Mouse (Mus musculus): ENCODE results near the gene Gh.

The Gh gene

GRCm38 (mm10) chr11:106308162-106308561, 6.5 kb upstream of the Gh start:
- no peak for DNase-seq (ENCODE audit: low spot score in 2 of 2)

- DNase-seq (ENCODE audit: low spot score in 2 of 2), result no peak
Measured at GRCm38 (mm10) chr11:106307432-106307831, 5.8 kb upstream of the Gh start.

- DNase-seq (ENCODE audit: low spot score in 2 of 2), result no peak
Measured at GRCm38 (mm10) chr11:106306758-106307157, 5.1 kb upstream of the Gh start.

GRCm38 (mm10) chr11:106306065-106306385, 4.4 kb upstream of the Gh start:
- DNase-seq (ENCODE audit: low spot score in 2 of 2), result no peak

- DNase-seq (ENCODE audit: low spot score in 2 of 2), result no peak
Measured at GRCm38 (mm10) chr11:106305348-106306064, 3.8 kb upstream of the Gh start.

GRCm38 (mm10) chr11:106302634-106303033, 969 bp upstream of the Gh start:
- no peak for DNase-seq (ENCODE audit: low spot score in 2 of 2)

- DNase-seq (ENCODE audit: low spot score in 2 of 2), result no peak
Measured at GRCm38 (mm10) chr11:106291861-106292260, 9.8 kb downstream of the Gh start.

GRCm38 (mm10) chr11:106290376-106290775, 11.3 kb downstream of the Gh start:
- DNase-seq (ENCODE audit: low spot score in 2 of 2), result no peak

- no peak for DNase-seq (ENCODE audit: low spot score in 2 of 2)
Measured at GRCm38 (mm10) chr11:106289369-106289768, 12.3 kb downstream of the Gh start.

- peak in 1 of 2 experiments; percentile 53 for DNase-seq (ENCODE audit: low spot score in 2 of 2)
Measured at GRCm38 (mm10) chr11:106286987-106287386, 14.7 kb downstream of the Gh start.

GRCm38 (mm10) chr11:106286206-106286605, 15.5 kb downstream of the Gh start:
- DNase-seq (ENCODE audit: low spot score in 2 of 2), result peak in 1 of 2 experiments; percentile 19

- DNase-seq (ENCODE audit: low spot score in 2 of 2), result no peak
Measured at GRCm38 (mm10) chr11:106284126-106284525, 17.5 kb downstream of the Gh start.

GRCm38 (mm10) chr11:106283371-106283770, 18.3 kb downstream of the Gh start:
- no peak for DNase-seq (ENCODE audit: low spot score in 2 of 2)

- DNase-seq (ENCODE audit: low spot score in 2 of 2), result no peak
Measured at GRCm38 (mm10) chr11:106282452-106282851, 19.2 kb downstream of the Gh start.

GRCm38 (mm10) chr11:106276454-106276853, 25.2 kb downstream of the Gh start, which contains the start of gene Tcam1:
Tcam1 (plus strand) TSS chr11:106276672.
- peak; percentile 93 to 95 for DNase-seq (ENCODE audit: low spot score in 2 of 2)

- DNase-seq (ENCODE audit: low spot score in 2 of 2), result no peak
Measured at GRCm38 (mm10) chr11:106274971-106275411, 26.7 kb downstream of the Gh start.

- peak in 1 of 2 experiments; percentile 25 for DNase-seq (ENCODE audit: low spot score in 2 of 2)
Measured at GRCm38 (mm10) chr11:106274374-106274773, 27.3 kb downstream of the Gh start.

GRCm38 (mm10) chr11:106273811-106274210, 27.9 kb downstream of the Gh start:
- DNase-seq (ENCODE audit: low spot score in 2 of 2), result no peak

- DNase-seq (ENCODE audit: low spot score in 2 of 2), result no peak
Measured at GRCm38 (mm10) chr11:106273311-106273684, 28.4 kb downstream of the Gh start.

- peak; percentile 100 for DNase-seq (ENCODE audit: low spot score in 2 of 2)
Measured at GRCm38 (mm10) chr11:106272644-106273310, 28.9 kb downstream of the Gh start, which contains the start of gene Smarcd2. Smarcd2 (minus strand) TSS chr11:106272972.

GRCm38 (mm10) chr11:106271794-106272643, 29.6 kb downstream of the Gh start:
- DNase-seq (ENCODE audit: low spot score in 2 of 2), result peak in 1 of 2 experiments; percentile 49

GRCm38 (mm10) chr11:106271131-106271793, 30.4 kb downstream of the Gh start:
- DNase-seq (ENCODE audit: low spot score in 2 of 2), result no peak
